Mouse (Mus musculus) ES-E14 (cell line): ENCODE data around the gene Aif1. TPM values are rescaled to one million over a fixed set of nuclear protein-coding genes. Genes with fewer than 3 reads are reported as not detected.

ENCODE experiments used
- DNase-seq: peaks from one replicate; pipeline ENCODE4 v3.0.0-alpha.2; 2013; ENCODE audit warnings: low read depth, low spot score
- H3K27ac ChIP-seq: 2 replicates; pipeline ENCODE4 v1.5.1; 2012; ENCODE audit warnings: low read depth, mild to moderate bottlenecking, low read length, moderate library complexity, mixed read lengths; ENCODE audit not compliant: poor library complexity, insufficient read depth, severe bottlenecking
- H3K36me3 ChIP-seq: 2 replicates; pipeline ENCODE4 v1.6.1; 2012; ENCODE audit warnings: mild to moderate bottlenecking, low read length, moderate library complexity, mixed read lengths; ENCODE audit not compliant: control insufficient read depth, poor library complexity, insufficient read depth, severe bottlenecking
- H3K4me1 ChIP-seq, 2 experiments: fragments of 150-350 bp in 1 of 2; sonication (generic) in 1 of 2; 2 replicates each; pipeline ENCODE4 v1.6.1; 2012; ENCODE audit warnings: low read length in 2 of 2, mild to moderate bottlenecking in 1 of 2, mixed read lengths in 1 of 2; ENCODE audit not compliant: control insufficient read depth in 2 of 2, insufficient read depth in 2 of 2, poor library complexity in 1 of 2
- H3K4me3 ChIP-seq, 2 experiments: fragments of 150-350 bp in 1 of 2; sonication (generic) in 1 of 2; 2 replicates each; pipeline ENCODE4 v1.5.1; 2012; ENCODE audit warnings: low read length in 2 of 2, low read depth in 1 of 2, mild to moderate bottlenecking in 1 of 2, mixed read lengths in 1 of 2; ENCODE audit not compliant: insufficient read depth in 1 of 2, poor library complexity in 1 of 2, severe bottlenecking in 1 of 2
- H3K9ac ChIP-seq: 2 replicates; pipeline ENCODE4 v1.6.1; 2012; ENCODE audit warnings: low read depth, mild to moderate bottlenecking, low read length, mixed read lengths; ENCODE audit not compliant: poor library complexity, insufficient read depth, severe bottlenecking
- H3K9me3 ChIP-seq: fragments of 150-350 bp; sonication (generic); 2 replicates; pipeline ENCODE4 v1.6.1; 2012; ENCODE audit warnings: low read depth, mild to moderate bottlenecking, low read length; ENCODE audit not compliant: control insufficient read depth, insufficient read depth
- CHD2 ChIP-seq: IDR thresholded peaks from 2 replicates; pipeline ENCODE4 v1.6.1; 2014; ENCODE audit warnings: mild to moderate bottlenecking, low read depth, low read length, inconsistent platforms
- HCFC1 ChIP-seq: IDR thresholded peaks from 2 replicates; pipeline ENCODE4 v1.6.1; 2012; ENCODE audit warnings: low read length, inconsistent platforms, borderline replicate concordance; ENCODE audit not compliant: insufficient read depth
- MAFK ChIP-seq: IDR thresholded peaks from 2 replicates; pipeline ENCODE4 v1.6.1; 2014; ENCODE audit warnings: mild to moderate bottlenecking, low read depth, low read length, inconsistent platforms; ENCODE audit not compliant: insufficient read depth
- ZC3H11A ChIP-seq: IDR thresholded peaks from 2 replicates; pipeline ENCODE4 v1.6.1; 2012; ENCODE audit warnings: low read depth, mild to moderate bottlenecking, inconsistent platforms, low read length, borderline replicate concordance
- ZNF384 ChIP-seq: IDR thresholded peaks from 2 replicates; pipeline ENCODE4 v1.6.1; 2012; ENCODE audit warnings: low read depth, low read length, inconsistent platforms
- in situ Hi-C, 2 experiments: fragments of 600-800 bp; cut with MboI; formaldehyde crosslinking; loops; one replicate each; pipeline ENCODE4 v1.15.1; 2025; ENCODE audit warnings: low sequenced_read_pairs in 2 of 2, inconsistent platforms in 1 of 2; ENCODE audit not compliant: unreplicated experiment in 2 of 2
- total RNA-seq: library from RNA; depleted of rRNA; stranded (reverse); fragments of 300-350 nt; gene quantifications from 2 replicates; pipeline ENCODE4 v1.2.3, GENCODE M21; 2012; rRNA removed

The Aif1 gene
- total RNA-seq, 1 experiment: not detected

DNA sequence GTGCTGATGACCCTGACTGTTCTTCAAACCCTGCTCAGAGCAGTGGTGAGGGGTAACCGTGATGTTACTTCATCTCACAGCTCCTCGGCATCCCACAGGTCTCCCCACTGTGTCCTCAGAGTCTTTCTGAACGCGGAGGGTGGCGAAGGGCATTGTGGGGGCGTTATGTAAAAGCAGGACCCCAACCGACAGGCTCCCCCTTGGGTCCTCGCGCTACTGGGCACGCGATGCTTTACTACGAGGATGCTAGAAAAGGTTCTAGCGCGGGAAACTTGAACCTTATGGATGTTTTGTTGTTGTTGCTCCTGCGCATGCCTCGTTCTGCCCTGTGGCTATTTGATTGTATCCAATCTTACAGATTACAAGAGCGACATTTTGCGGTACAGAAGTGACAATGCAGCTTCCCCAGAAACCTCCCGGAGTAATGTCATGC, 54.0 kb downstream of the Aif1 start, which contains the start of gene Csnk2b:
Csnk2b (minus strand) TSS at position 183 of the 433 bp plus-strand sequence.
- Histone ChIP-seq H3K9me3 (no peaks in the 10 kb centered on the region), H3K4me3 (peak within 1 kb of the TSS; percentile 92 to 98), H3K4me1 (peaks cover 0 to 7% of the 10 kb centered on the region in 2 experiments; a peak in 2 of 4 replicates), H3K27ac (peak within 1 kb of the TSS; percentile 74), H3K9ac (peak within 1 kb of the TSS; percentile 97), H3K36me3 (peaks cover 28% of the 10 kb centered on the region)
- DNase-seq: peak; percentile 40
- in situ Hi-C loops: loop anchor here in 1 of 2 experiments (25.0 kb wide), 1 partner anchor 110 kb away; the partner anchor contains the start of genes Vars and Vwa7
- TF ChIP-seq ZC3H11A: 0 out of 2 replicates have a peak, but pooled peaks have one; percentile 11
- no peak for TF ChIP-seq MAFK

DNA sequence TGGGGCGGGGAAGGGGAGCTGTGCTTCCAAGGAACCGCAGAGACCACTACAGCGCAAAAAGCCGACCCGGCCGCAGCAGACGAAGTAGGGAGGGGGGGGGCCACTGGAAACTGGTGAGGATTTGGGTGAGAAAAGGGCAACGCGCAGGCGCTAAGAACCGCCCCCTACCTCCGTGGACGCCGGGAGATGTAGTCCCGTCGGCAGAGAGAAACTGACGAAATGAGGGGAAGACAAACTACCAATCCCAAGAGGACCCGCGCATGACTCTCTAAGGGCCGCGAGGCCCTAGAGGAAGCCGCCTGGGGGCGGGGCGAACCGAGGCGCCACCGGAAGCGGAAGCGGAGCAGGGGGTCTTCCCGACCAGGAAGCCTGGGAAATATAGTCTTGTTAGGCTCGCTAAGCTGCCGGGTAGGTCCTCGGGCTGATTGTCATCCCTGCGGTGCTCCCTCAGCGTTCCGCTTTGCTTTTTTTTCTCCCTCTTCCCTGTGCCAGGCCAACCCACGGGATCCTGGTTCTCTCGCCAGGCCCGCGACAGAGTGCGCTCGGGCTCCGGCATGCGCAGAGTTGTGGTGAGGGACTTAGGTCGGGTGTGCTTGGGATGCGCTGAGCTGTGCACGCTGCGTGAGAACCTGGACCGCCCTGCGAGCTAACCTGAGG, 54.6 kb downstream of the Aif1 start, which contains the start of gene Gpank1:
Gpank1 (plus strand) TSS at position 313 of the 657 bp plus-strand sequence.
- peak within 1 kb of the TSS; percentile 97 for H3K9ac ChIP-seq
- TF ChIP-seq ZC3H11A: no peak
- TF ChIP-seq CHD2: peak; percentile 81
- peak; percentile 45; the same call in 1 of the 2 replicates for TF ChIP-seq ZNF384
- TF ChIP-seq MAFK: no peak
- TF ChIP-seq HCFC1: peak; percentile 98
- peaks cover 0 to 7% of the 10 kb centered on the region in 2 experiments; a peak in 2 of 4 replicates for H3K4me1 ChIP-seq
- H3K9me3 ChIP-seq: no peaks in the 10 kb centered on the region
- H3K4me3 ChIP-seq: peak within 1 kb of the TSS; percentile 92 to 98
- in situ Hi-C loops: loop anchor here in 1 of 2 experiments (25.0 kb wide), 1 partner anchor 109 kb away; the partner anchor contains the start of genes Vars and Vwa7
- peak within 1 kb of the TSS; percentile 74 for H3K27ac ChIP-seq
- peak; percentile 95 for DNase-seq
- peaks cover 30% of the 10 kb centered on the region for H3K36me3 ChIP-seq

Other genes starting within 250 kb of the Aif1 start
- 24.0 and 40.6 TPM in 2 replicates for gene Neu1, start 244.8 kb downstream of the Aif1 start, total RNA-seq
- gene Hspa1b, start 216.8 kb downstream of the Aif1 start, total RNA-seq: 11.0 and 14.6 TPM in 2 replicates
- 1.9 TPM in 1 of 2 replicates, not detected in the other for gene Gm20481, start 206.2 kb downstream of the Aif1 start, total RNA-seq
- 5.8 and 5.9 TPM in 2 replicates for gene Hspa1a, start 203.9 kb downstream of the Aif1 start, total RNA-seq
- 0.45 and 0.48 TPM in 2 replicates for gene Hspa1l, start 203.4 kb downstream of the Aif1 start, total RNA-seq
- gene Lsm2, start 194.2 kb downstream of the Aif1 start, total RNA-seq: 52.1 and 64.4 TPM in 2 replicates
- 303 and 453 TPM in 2 replicates for gene Vars, start 175.1 kb downstream of the Aif1 start, total RNA-seq
- 0.21 and 0.31 TPM in 2 replicates for gene Vwa7, start 159.5 kb downstream of the Aif1 start, total RNA-seq
- 3.1 and 4.7 TPM in 2 replicates for gene Sapcd1, start 148.1 kb downstream of the Aif1 start, total RNA-seq
- 2.7 and 3.2 TPM in 2 replicates for gene Msh5, start 129.3 kb downstream of the Aif1 start, total RNA-seq
- 113 and 133 TPM in 2 replicates for gene Clic1, start 126.1 kb downstream of the Aif1 start, total RNA-seq
- 45.0 and 57.5 TPM in 2 replicates for gene Ddah2, start 117.0 kb downstream of the Aif1 start, total RNA-seq
- not detected in 2 replicates for gene Ly6g6c, start 110.7 kb downstream of the Aif1 start, total RNA-seq
- gene Mpig6b, start 109.9 kb downstream of the Aif1 start, total RNA-seq: 0.26 TPM in 1 of 2 replicates, not detected in the other
- 13.4 and 36.1 TPM in 2 replicates for gene Ly6g6e, start 99.2 kb downstream of the Aif1 start, total RNA-seq
- 1.6 and 4.9 TPM in 2 replicates for gene Ly6g6d, start 98.0 kb downstream of the Aif1 start, total RNA-seq
- not detected in 2 replicates for gene Ly6g6f, start 90.5 kb downstream of the Aif1 start, total RNA-seq
- 30.7 and 40.4 TPM in 2 replicates for gene Abhd16a, start 86.8 kb downstream of the Aif1 start, total RNA-seq
- 0.49 TPM in 1 of 2 replicates, not detected in the other for gene Ly6g5c, start 67.8 kb downstream of the Aif1 start, total RNA-seq
- 1.4 and 1.5 TPM in 2 replicates for gene Ly6g5b, start 60.6 kb downstream of the Aif1 start, total RNA-seq
- gene Gpank1, start 54.6 kb downstream of the Aif1 start, total RNA-seq: 21.9 and 31.1 TPM in 2 replicates
- 78.0 and 98.6 TPM in 2 replicates for gene Csnk2b, start 54.0 kb downstream of the Aif1 start, total RNA-seq
- gene D17H6S53E, start 49.7 kb downstream of the Aif1 start, total RNA-seq: 11.2 and 11.7 TPM in 2 replicates
- 7.5 and 10.0 TPM in 2 replicates for gene Apom, start 44.0 kb downstream of the Aif1 start, total RNA-seq
- 208 and 245 TPM in 2 replicates for gene Bag6, start 40.9 kb downstream of the Aif1 start, total RNA-seq
- gene Prrc2a, start 11.2 kb downstream of the Aif1 start, total RNA-seq: 147 and 161 TPM in 2 replicates
- 2.6 and 2.7 TPM in 2 replicates for gene Lst1, start 12.4 kb upstream of the Aif1 start, total RNA-seq
- gene Ltb, start 18.4 kb upstream of the Aif1 start, total RNA-seq: 10.1 and 19.6 TPM in 2 replicates
- 0.22 TPM in 1 of 2 replicates, not detected in the other for gene Tnf, start 25.9 kb upstream of the Aif1 start, total RNA-seq
- gene Lta, start 29.3 kb upstream of the Aif1 start, total RNA-seq: 0.13 TPM in 1 of 2 replicates, not detected in the other
- gene Gm16181, start 44.8 kb upstream of the Aif1 start, total RNA-seq: not detected in 2 replicates
- 0.21 and 0.71 TPM in 2 replicates for gene Atp6v1g2, start 57.6 kb upstream of the Aif1 start, total RNA-seq
- gene Nfkbil1, start 59.7 kb upstream of the Aif1 start, total RNA-seq: 6.1 and 6.6 TPM in 2 replicates
- gene Ddx39b, start 65.7 kb upstream of the Aif1 start, total RNA-seq: 316 and 414 TPM in 2 replicates
- 30.1 and 44.9 TPM in 2 replicates for gene H2-D1, start 86.7 kb upstream of the Aif1 start, total RNA-seq
- 0.11 TPM in 1 of 2 replicates, not detected in the other for gene H2-Q1, start 144.3 kb upstream of the Aif1 start, total RNA-seq
- 0.67 and 1.4 TPM in 2 replicates for gene H2-Q2, start 166.2 kb upstream of the Aif1 start, total RNA-seq
- gene H2-Q4, start 203.5 kb upstream of the Aif1 start, total RNA-seq: 9.1 and 19.9 TPM in 2 replicates
- gene H2-Q6, start 248.8 kb upstream of the Aif1 start, total RNA-seq: 0.94 and 2.3 TPM in 2 replicates